Mouse (Mus musculus) kidney, embryonic 14.5 days (tissue): ENCODE measurements at regions not wholly inside any gene's neighbourhood (a gene's known extent, or its start where the extent isn't known, plus 50 kb on each side); places are given as distances from the start of the nearest gene placed in this dataset.
A peak's percentile ranks its signal among the peaks of the same experiment; 100 is the strongest.

Source experiments
- ATAC-seq: fragments of 200-750 bp; cut with Nextera tagmentation; 2 replicates; pipeline ENCODE4 v1.8.0; 2017; ENCODE audit warnings: moderate number of reproducible peaks, mild to moderate bottlenecking, moderate TSS enrichment, moderate library complexity; ENCODE audit not compliant: low FRiP score, low TSS enrichment
- H3K27ac ChIP-seq: fragments of 300-500 bp; sonication (generic); 2 replicates; pipeline ENCODE4 v1.5.1; 2014; ENCODE audit warnings: low read depth, mild to moderate bottlenecking, low read length, moderate library complexity, mixed read lengths
- H3K27me3 ChIP-seq: fragments of 300-500 bp; sonication (generic); 2 replicates; pipeline ENCODE4 v1.6.1; 2014; ENCODE audit warnings: mild to moderate bottlenecking, low read length; ENCODE audit not compliant: control insufficient read depth, insufficient read depth
- H3K36me3 ChIP-seq: fragments of 300-500 bp; sonication (generic); 2 replicates; pipeline ENCODE4 v1.6.1; 2014; ENCODE audit warnings: low read length, mixed read lengths; ENCODE audit not compliant: control insufficient read depth, insufficient read depth
- H3K4me1 ChIP-seq: fragments of 300-500 bp; sonication (generic); 2 replicates; pipeline ENCODE4 v1.6.1; 2014; ENCODE audit warnings: low read length, mixed read lengths; ENCODE audit not compliant: control insufficient read depth, insufficient read depth
- H3K4me2 ChIP-seq: fragments of 300-500 bp; sonication (generic); replicated peaks from 2 replicates; pipeline ENCODE4 v1.6.1; 2014; ENCODE audit warnings: low read depth, mild to moderate bottlenecking, low read length
- H3K4me3 ChIP-seq: fragments of 300-500 bp; sonication (generic); 2 replicates; pipeline ENCODE4 v1.5.1; 2014; ENCODE audit warnings: mild to moderate bottlenecking, low read length
- H3K9ac ChIP-seq: fragments of 300-500 bp; sonication (generic); 2 replicates; pipeline ENCODE4 v1.6.1; 2014; ENCODE audit warnings: low read depth, mild to moderate bottlenecking, low read length, moderate library complexity
- H3K9me3 ChIP-seq: fragments of 300-500 bp; sonication (generic); 2 replicates; pipeline ENCODE4 v1.6.1; 2016; ENCODE audit warnings: low read length; ENCODE audit not compliant: control insufficient read depth
- WGBS: fragments of 180-500 bp; shearing (Covaris S2); extraction: QIAGEN DNeasy Blood & Tissue Kit; methylation state at CpG from one replicate; pipeline ENCODE4 v1.1.7; 2014; 5-methylcytosine and 5-hydroxymethylcytosine counted together

- H3K9ac ChIP-seq, result no peak overlapping the region
- H3K27ac ChIP-seq, result no peak overlapping the region
- ATAC-seq, result 0 out of 2 replicates have a peak, but pooled peaks have one; percentile 32
- H3K4me3 ChIP-seq, result no peak overlapping the region
- no peak overlapping the region for H3K4me2 ChIP-seq
- H3K9me3 ChIP-seq, result no peaks in the 10 kb centered on the region
- WGBS, result 20% methylated on average over 11 of the region's 11 CpGs
- H3K4me1 ChIP-seq, result no peaks in the 10 kb centered on the region
- peaks cover 64% of the 10 kb centered on the region for H3K27me3 ChIP-seq
- H3K36me3 ChIP-seq, result no peaks in the 10 kb centered on the region
Observed at GRCm38 (mm10) chr7:49686992-49687391, 50.3 kb upstream of the Dbx1 start.
